Mouse (Mus musculus) thymus, adult 2 months (tissue): ENCODE measurements at regions not wholly inside any gene's neighbourhood (a gene's known extent, or its start where the extent isn't known, plus 50 kb on each side); places are given as distances from the start of the nearest gene placed in this dataset.

Experiments
- DNase-seq: peaks from one replicate; pipeline ENCODE4 v3.0.0; 2021
- H3K27ac ChIP-seq: fragments of 200-500 bp; 2 replicates; pipeline ENCODE4 v1.5.1; 2012; ENCODE audit warnings: low read length, control low read depth; ENCODE audit not compliant: control insufficient read depth, insufficient read depth
- H3K27me3 ChIP-seq: fragments of 200-500 bp; 2 replicates; pipeline ENCODE4 v1.6.1; 2012; ENCODE audit warnings: mild to moderate bottlenecking, low read length, moderate library complexity, mixed read lengths; ENCODE audit not compliant: control insufficient read depth, insufficient read depth
- H3K36me3 ChIP-seq: fragments of 200-500 bp; 2 replicates; pipeline ENCODE4 v1.6.1; 2012; ENCODE audit warnings: mild to moderate bottlenecking, low read length, moderate library complexity; ENCODE audit not compliant: control insufficient read depth, insufficient read depth
- H3K4me1 ChIP-seq: fragments of 200-500 bp; replicated peaks from 2 replicates; pipeline ENCODE4 v1.6.1; 2012; ENCODE audit warnings: low read length; ENCODE audit not compliant: control insufficient read depth, insufficient read depth
- H3K4me3 ChIP-seq: fragments of 200-500 bp; 2 replicates; pipeline ENCODE4 v1.5.1; 2012; ENCODE audit warnings: mild to moderate bottlenecking, low read length, control low read depth, moderate library complexity; ENCODE audit not compliant: control insufficient read depth, insufficient read depth
- CTCF ChIP-seq: fragments of 200-500 bp; IDR thresholded peaks from 2 replicates; pipeline ENCODE4 v1.5.1; 2012; ENCODE audit warnings: mild to moderate bottlenecking, control low read depth, low read length, moderate library complexity, borderline replicate concordance; ENCODE audit not compliant: control insufficient read depth, poor library complexity, insufficient read depth; ENCODE audit errors: extremely low read depth
- POLR2A ChIP-seq: fragments of 200-500 bp; IDR thresholded peaks from 2 replicates; pipeline ENCODE4 v1.6.1; 2012; ENCODE audit warnings: mild to moderate bottlenecking, low read length, control low read depth, moderate library complexity; ENCODE audit not compliant: control insufficient read depth, poor library complexity, insufficient read depth; ENCODE audit errors: extremely low read depth
- WGBS: fragments of 180-500 bp; shearing (Covaris S2); methylation state at CpG from one replicate; pipeline ENCODE4 v1.1.7; 2018; 5-methylcytosine and 5-hydroxymethylcytosine counted together

DNA sequence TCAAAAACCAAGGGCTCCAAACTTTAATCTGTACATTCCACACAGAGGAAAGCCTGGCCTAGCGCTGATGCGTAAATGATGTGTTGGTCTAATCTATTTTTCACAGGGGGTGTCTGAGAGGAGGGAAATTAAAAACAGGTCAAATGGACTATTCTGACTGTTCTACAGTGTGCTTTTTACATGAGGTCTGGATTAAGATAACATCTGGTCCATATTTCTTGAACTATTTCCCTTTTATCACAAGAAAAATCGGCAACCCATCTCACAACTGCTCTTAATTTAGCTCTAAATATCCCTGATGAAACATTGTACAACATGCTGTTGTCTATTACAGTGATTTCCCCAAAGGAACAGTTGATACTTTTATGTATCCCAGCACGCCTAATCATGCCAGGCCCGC lies 149.4 kb upstream of the Cdkn3 start:
- Histone ChIP-seq H3K27ac (no peak overlapping the region), H3K27me3 (no peaks in the 10 kb centered on the region), H3K4me1 (no peaks in the 10 kb centered on the region), H3K4me3 (no peak overlapping the region), H3K36me3 (no peaks in the 10 kb centered on the region)
- TF ChIP-seq POLR2A (no peak), CTCF (no peak)
- DNase-seq = no peak
- 93% methylated on average over 5 of the region's 5 CpGs for WGBS

DNA sequence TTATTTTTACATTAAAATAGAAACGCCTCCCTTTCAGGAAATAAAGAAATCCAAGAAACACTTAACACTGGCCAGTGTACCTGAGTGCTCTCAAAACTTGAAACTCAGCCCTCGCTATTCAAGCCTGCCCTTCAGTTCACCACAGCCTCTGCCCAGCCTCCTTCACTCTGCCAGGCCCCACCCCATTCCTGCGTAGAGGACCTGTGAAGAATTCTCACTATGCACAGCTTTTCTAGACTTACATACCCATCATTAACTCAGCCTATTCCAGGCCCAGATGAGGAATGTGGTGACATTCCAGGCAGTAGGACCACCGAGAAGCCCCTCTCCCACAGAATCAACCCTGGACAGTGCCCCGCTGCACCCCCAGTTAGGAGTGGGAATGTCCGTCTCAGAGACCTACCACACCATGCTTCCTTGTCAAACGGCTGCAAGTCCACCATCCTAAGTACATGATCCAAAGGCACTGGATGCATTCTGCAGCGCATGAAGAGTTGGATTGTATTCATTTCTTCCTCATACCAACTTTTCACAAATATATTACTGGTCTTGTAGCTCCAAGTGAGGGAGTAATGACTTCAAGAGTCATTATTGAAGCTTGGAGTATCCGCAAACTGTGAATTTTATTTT lies 150.0 kb upstream of the Cdkn3 start:
- DNase-seq = no peak
- no peaks in the 10 kb centered on the region for H3K4me1 ChIP-seq
- TF ChIP-seq POLR2A = no peak
- TF ChIP-seq CTCF = no peak
- no peak overlapping the region for H3K4me3 ChIP-seq
- no peak overlapping the region for H3K27ac ChIP-seq
- no peaks in the 10 kb centered on the region for H3K27me3 ChIP-seq
- H3K36me3 ChIP-seq = no peaks in the 10 kb centered on the region
- 93% methylated on average over 9 of the region's 9 CpGs for WGBS

DNA sequence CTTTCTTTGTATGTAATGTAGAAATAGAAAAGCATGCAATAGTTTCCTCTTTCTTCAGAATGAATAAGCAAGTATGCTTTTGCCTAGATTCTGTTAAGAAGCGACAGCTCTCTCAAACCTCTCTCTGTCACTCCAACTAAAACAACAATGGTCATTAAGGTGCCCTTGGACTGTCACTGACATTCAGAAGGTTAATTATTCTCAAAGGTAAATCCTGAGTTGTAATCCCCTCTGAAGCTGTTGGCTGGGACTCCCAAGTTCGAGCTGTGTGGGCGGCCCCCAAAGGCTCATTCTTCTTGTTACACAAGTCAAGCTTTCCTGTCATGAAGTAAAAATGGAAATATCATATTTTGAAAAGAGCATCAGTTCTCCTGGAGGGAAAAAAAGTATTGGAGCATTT lies 153.6 kb upstream of the Cdkn3 start:
- DNase-seq = no peak
- Histone ChIP-seq H3K27me3 (no peaks in the 10 kb centered on the region), H3K4me1 (no peaks in the 10 kb centered on the region), H3K4me3 (no peak overlapping the region), H3K36me3 (no peaks in the 10 kb centered on the region), H3K27ac (no peak overlapping the region)
- TF ChIP-seq CTCF (no peak), POLR2A (no peak)
- WGBS = 82% methylated on average over 3 of the region's 3 CpGs

DNA sequence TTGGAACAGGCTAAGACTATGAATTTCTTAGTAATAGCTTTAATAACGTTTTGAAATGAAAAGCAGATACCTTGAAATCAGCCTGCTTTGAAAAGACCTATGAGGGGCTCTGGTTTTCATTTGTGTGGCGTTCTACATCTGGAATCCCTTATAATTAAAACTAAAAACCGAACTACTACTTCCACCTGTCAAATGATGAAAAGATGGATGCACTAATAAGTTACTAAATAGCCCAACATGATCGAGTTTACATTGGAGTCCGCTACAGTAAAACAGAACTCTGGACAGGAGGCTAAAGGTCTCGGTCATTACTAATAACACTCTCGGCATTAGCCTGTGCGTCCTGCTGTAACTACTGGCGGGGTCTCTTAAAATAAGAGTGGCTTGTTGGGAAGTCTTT lies 154.3 kb upstream of the Cdkn3 start:
- H3K27me3 ChIP-seq = no peaks in the 10 kb centered on the region
- H3K36me3 ChIP-seq = no peaks in the 10 kb centered on the region
- no peak for TF ChIP-seq CTCF
- no peak for TF ChIP-seq POLR2A
- no peaks in the 10 kb centered on the region for H3K4me1 ChIP-seq
- H3K4me3 ChIP-seq = no peak overlapping the region
- no peak overlapping the region for H3K27ac ChIP-seq
- WGBS = 94% methylated on average over 9 of the region's 9 CpGs
- no peak for DNase-seq

DNA sequence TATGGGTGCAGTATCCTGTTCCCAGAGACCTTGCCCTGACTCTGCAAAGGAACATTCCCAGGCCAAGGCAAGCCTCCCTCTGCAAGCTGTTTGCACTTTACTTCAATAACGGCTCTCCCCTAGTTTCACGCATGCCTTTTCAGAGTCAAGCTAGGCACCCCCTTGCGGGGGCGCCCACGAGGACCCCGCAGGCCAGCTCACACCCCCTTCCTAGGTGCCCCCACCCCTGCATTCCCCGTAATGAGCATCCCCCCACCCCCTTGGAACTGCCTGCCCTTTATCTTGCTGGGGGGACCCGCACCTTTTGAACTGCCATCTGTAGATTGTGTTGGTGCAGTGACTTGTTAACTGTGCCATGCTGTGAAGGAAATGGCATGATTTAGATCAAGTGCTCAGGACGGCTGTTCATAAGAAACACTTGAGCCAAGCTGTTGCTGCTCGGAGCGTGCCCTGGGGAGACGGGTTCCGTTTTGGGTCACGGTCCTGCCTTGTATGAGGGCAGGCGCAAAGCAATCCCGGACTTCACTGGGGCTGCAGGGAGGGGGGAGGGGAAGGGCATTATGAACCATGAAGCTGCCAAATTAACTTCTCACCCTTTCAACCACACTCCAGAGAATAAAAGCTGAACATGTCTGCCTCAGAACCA lies 155.3 kb upstream of the Cdkn3 start:
- Histone ChIP-seq H3K36me3 (no peaks in the 10 kb centered on the region), H3K27me3 (no peaks in the 10 kb centered on the region), H3K4me3 (no peak overlapping the region), H3K4me1 (no peaks in the 10 kb centered on the region), H3K27ac (no peak overlapping the region)
- no peak for TF ChIP-seq CTCF
- 38% methylated on average over 16 of the region's 16 CpGs for WGBS
- no peak for DNase-seq

DNA sequence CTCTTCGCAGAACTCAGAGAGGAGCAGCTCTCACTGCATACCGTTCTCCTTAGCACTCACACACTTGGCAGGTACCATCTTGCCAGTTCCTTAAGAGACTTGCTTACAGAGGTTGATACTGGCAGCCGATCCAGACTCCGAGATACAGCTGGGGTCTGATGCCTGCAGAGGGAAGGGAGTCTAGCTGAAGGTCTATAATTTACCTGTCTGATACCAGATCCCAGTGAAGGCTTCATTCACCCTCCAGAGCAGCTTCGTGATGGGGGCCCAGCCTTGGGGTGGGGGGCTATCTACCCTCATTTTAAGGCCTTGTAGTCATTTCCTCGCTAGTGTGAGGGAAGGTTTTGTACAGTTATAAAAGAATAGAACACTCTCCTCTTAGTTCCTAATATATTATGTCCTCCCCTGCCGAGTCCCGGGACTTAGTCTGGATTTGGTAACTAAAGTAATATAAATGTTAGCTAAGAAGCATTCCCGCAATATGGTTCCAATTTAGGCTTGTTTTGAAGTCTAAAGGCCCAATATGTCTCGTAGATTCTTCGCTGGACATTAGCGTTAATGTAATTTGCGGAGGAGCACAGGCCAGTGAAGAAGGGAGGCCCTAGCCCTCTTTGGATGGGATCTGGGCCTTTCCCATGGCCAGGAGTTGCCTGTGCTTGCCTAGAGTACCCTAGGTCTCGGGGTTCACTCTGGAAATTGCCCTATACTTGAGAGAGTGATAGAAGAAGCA lies 156.0 kb upstream of the Cdkn3 start:
- no peak overlapping the region for H3K27ac ChIP-seq
- TF ChIP-seq POLR2A (no peak), CTCF (no peak)
- no peak overlapping the region for H3K4me3 ChIP-seq
- 93% methylated on average over 14 of the region's 14 CpGs for WGBS
- no peak for DNase-seq
- H3K27me3 ChIP-seq = no peaks in the 10 kb centered on the region
- no peaks in the 10 kb centered on the region for H3K4me1 ChIP-seq
- no peaks in the 10 kb centered on the region for H3K36me3 ChIP-seq
